Mouse (Mus musculus) myocyte (in vitro differentiated cells): ENCODE data around the gene Lgals2.

ENCODE experiments used
- CEBPB ChIP-seq: IDR thresholded peaks from 2 replicates; pipeline ENCODE4 v1.6.1; 2011; ENCODE audit warnings: mild to moderate bottlenecking, moderate library complexity; ENCODE audit not compliant: poor library complexity, insufficient read depth, severe bottlenecking
- MAX ChIP-seq: IDR thresholded peaks from one replicate; pipeline ENCODE4 v1.6.1; 2011; ENCODE audit warnings: low read depth, mild to moderate bottlenecking, control low read depth
- MYOD1 ChIP-seq, 3 experiments: IDR thresholded peaks; one replicate each; pipeline ENCODE4 v1.6.1; 2011; ENCODE audit warnings: control low read depth in 2 of 3, low read depth in 2 of 3, mild to moderate bottlenecking in 2 of 3, moderate library complexity in 1 of 3; ENCODE audit not compliant: insufficient read length in 2 of 3, control insufficient read depth in 1 of 3
- MYOG ChIP-seq, 3 experiments: IDR thresholded peaks; one replicate each; pipeline ENCODE4 v1.6.1; 2011; ENCODE audit warnings: control low read depth in 2 of 3, low read depth in 2 of 3, mild to moderate bottlenecking in 2 of 3; ENCODE audit not compliant: insufficient read length in 2 of 3, control insufficient read depth in 1 of 3, insufficient read depth in 1 of 3
- POLR2A ChIP-seq: IDR thresholded peaks from one replicate; pipeline ENCODE4 v1.6.1; 2011; ENCODE audit warnings: low read depth, mild to moderate bottlenecking, control low read depth, moderate library complexity; ENCODE audit not compliant: insufficient read length
- POLR2AphosphoS2 ChIP-seq: IDR thresholded peaks from one replicate; pipeline ENCODE4 v1.6.1; 2011; ENCODE audit warnings: low read depth, control low read depth; ENCODE audit not compliant: insufficient read length
- REST ChIP-seq: IDR thresholded peaks from one replicate; pipeline ENCODE4 v1.6.1; 2011; ENCODE audit warnings: mild to moderate bottlenecking, control low read depth, moderate library complexity; ENCODE audit not compliant: insufficient read depth, insufficient read length
- TCF12 ChIP-seq: IDR thresholded peaks from one replicate; pipeline ENCODE4 v1.6.1; 2011; ENCODE audit warnings: mild to moderate bottlenecking, control low read depth; ENCODE audit not compliant: poor library complexity, insufficient read depth, severe bottlenecking
- TCF3 ChIP-seq: IDR thresholded peaks from one replicate; pipeline ENCODE4 v1.6.1; 2011; ENCODE audit warnings: low read depth, control low read depth; ENCODE audit not compliant: insufficient read length
- USF1 ChIP-seq: IDR thresholded peaks from one replicate; pipeline ENCODE4 v1.6.1; 2011; ENCODE audit warnings: low read depth, mild to moderate bottlenecking, control low read depth, moderate library complexity

- TF ChIP-seq POLR2A (no peak), MAX (no peak), USF1 (no peak), POLR2AphosphoS2 (no peak), CEBPB (no peak), TCF12 (no peak), REST (no peak), TCF3 (no peak), MYOD1 (IDR thresholded peaks at IDR 0.05; ENCODE audit: control insufficient read depth in 1 of 3, insufficient read length in 2 of 3, low read depth in 2 of 3) (no peak), MYOG (IDR thresholded peaks at IDR 0.05; ENCODE audit: control insufficient read depth in 1 of 3, insufficient read depth in 1 of 3, insufficient read length in 2 of 3, low read depth in 2 of 3) (no peak)
Measured at GRCm38 (mm10) chr15:78805351-78805750, 50.0 kb downstream of the Lgals2 start.
